Mouse (Mus musculus): Measurements from ENCODE around the gene Mfsd5.

- TF ChIP-seq POLR2A (IDR thresholded peaks at IDR 0.05; ENCODE audit: insufficient read depth, low read depth, low read length) (no peak), CTCF (IDR thresholded peaks at IDR 0.05; ENCODE audit: insufficient read depth, low read depth, low read length) (no peak)
Measured at GRCm38 (mm10) chr15:102242404-102243228, 36.6 kb upstream of the Mfsd5 start.

Data from olfactory bulb, adult 2 months (tissue).